Mouse (Mus musculus) embryonic facial prominence, embryonic 11.5 days (tissue): ENCODE data around the gene 9230102O04Rik. TPM values are rescaled to one million over a fixed set of nuclear protein-coding genes. Genes with fewer than 3 reads are reported as not detected.

Experiments
- ATAC-seq: fragments of 200-750 bp; cut with Nextera tagmentation; replicated peaks from 2 replicates; pipeline ENCODE4 v1.8.0; 2017; ENCODE audit warnings: low read depth; ENCODE audit not compliant: insufficient number of reproducible peaks, low FRiP score, low TSS enrichment
- DNase-seq: peaks from one replicate; pipeline ENCODE4 v3.0.0-alpha.2; 2015; ENCODE audit warnings: low spot score
- H3K27ac ChIP-seq: fragments of 300-500 bp; sonication (generic); replicated peaks from 2 replicates; pipeline ENCODE4 v1.5.1; 2014; ENCODE audit warnings: mild to moderate bottlenecking, low read depth, low read length, control low read depth
- H3K27me3 ChIP-seq: fragments of 300-500 bp; sonication (generic); 2 replicates; pipeline ENCODE4 v1.6.1; 2014; ENCODE audit warnings: mild to moderate bottlenecking, low read length, moderate library complexity, mixed read lengths; ENCODE audit not compliant: control insufficient read depth, insufficient read depth
- H3K36me3 ChIP-seq: fragments of 300-500 bp; sonication (generic); replicated peaks from 2 replicates; pipeline ENCODE4 v1.6.1; 2014; ENCODE audit warnings: low read depth, mild to moderate bottlenecking, low read length, moderate library complexity, mixed read lengths; ENCODE audit not compliant: control insufficient read depth, insufficient read depth
- H3K4me1 ChIP-seq: fragments of 300-500 bp; sonication (generic); 2 replicates; pipeline ENCODE4 v1.6.1; 2014; ENCODE audit warnings: low read length, mixed read lengths; ENCODE audit not compliant: control insufficient read depth, insufficient read depth
- H3K4me2 ChIP-seq: fragments of 300-500 bp; sonication (generic); 2 replicates; pipeline ENCODE4 v1.6.1; 2014; ENCODE audit warnings: low read depth, mild to moderate bottlenecking, control low read depth, low read length, moderate library complexity
- H3K4me3 ChIP-seq: fragments of 300-500 bp; sonication (generic); 2 replicates; pipeline ENCODE4 v1.5.1; 2014; ENCODE audit warnings: low read depth, low read length, control low read depth
- H3K9ac ChIP-seq: fragments of 300-500 bp; sonication (generic); replicated peaks from 2 replicates; pipeline ENCODE4 v1.6.1; 2014; ENCODE audit warnings: mild to moderate bottlenecking, control low read depth, low read length
- H3K9me3 ChIP-seq: fragments of 300-500 bp; sonication (generic); replicated peaks from 2 replicates; pipeline ENCODE4 v1.6.1; 2016; ENCODE audit warnings: mild to moderate bottlenecking, low read length, inconsistent platforms, mixed read lengths; ENCODE audit not compliant: control insufficient read depth
- WGBS: fragments of 180-500 bp; shearing (Covaris S2); extraction: QIAGEN DNeasy Blood & Tissue Kit; methylation state at CpG from one replicate; pipeline ENCODE4 v1.1.7; 2014; 5-methylcytosine and 5-hydroxymethylcytosine counted together
- polyA plus RNA-seq: library from polyadenylated mRNA; unstranded; fragments of >200 nt; fragmentation: Nextera tagmentation; extraction: Ambion mirVana; gene quantifications from 2 replicates; pipeline ENCODE4 v1.2.1, GENCODE M21; 2014

The 9230102O04Rik gene
- polyA plus RNA-seq, 1 experiment from 2014 or later = 1.2 TPM

DNA sequence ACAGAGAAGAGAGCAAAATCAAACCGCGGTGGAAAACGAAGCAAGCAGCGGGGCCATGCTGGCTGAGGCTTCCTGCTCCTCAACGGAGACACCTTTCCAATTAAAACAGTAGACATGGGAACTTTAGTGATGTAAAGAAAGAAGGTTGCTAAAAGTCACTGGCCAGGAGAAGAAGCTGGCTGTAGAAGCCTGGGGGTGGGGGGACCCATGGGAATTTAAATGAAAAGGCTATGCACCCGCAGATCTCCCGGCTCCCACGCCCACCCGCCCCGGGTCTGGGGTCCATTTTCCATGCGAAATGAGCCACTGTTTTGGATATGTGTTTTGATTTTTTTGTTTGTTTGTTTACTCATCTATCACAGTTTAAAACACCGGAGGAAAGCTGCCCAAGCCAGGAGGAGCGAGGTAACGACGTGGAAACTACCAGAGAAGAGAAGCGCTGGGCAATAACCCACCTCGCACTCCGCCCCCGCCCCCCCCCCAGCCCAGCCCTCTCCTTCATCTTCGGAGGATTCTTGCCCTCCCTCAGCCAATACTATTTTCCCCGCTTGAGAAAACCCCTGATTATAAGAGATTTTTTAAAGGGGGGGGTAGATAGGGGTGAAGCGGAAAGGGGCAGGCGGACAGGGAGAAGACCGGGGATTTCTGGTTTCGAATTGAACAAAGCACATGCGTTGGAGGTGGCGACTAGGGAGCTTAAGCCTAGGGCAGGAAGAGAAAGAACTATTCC is 5.4 kb downstream of the 9230102O04Rik start:
- DNase-seq = peak; percentile 36
- H3K27ac ChIP-seq = no peak overlapping the region
- no peaks in the 10 kb centered on the region for H3K9me3 ChIP-seq
- peak overlapping the region; percentile 34 for H3K4me3 ChIP-seq
- H3K4me2 ChIP-seq = peak overlapping the region; percentile 39
- ATAC-seq = no peak
- H3K4me1 ChIP-seq = peaks cover 8% of the 10 kb centered on the region
- peak overlapping the region; percentile 46; the same call in 1 of the 2 replicates for H3K9ac ChIP-seq
- peaks cover 34% of the 10 kb centered on the region for H3K27me3 ChIP-seq
- WGBS = 2% methylated on average over 24 of the region's 27 CpGs
- H3K36me3 ChIP-seq = no peaks in the 10 kb centered on the region

DNA sequence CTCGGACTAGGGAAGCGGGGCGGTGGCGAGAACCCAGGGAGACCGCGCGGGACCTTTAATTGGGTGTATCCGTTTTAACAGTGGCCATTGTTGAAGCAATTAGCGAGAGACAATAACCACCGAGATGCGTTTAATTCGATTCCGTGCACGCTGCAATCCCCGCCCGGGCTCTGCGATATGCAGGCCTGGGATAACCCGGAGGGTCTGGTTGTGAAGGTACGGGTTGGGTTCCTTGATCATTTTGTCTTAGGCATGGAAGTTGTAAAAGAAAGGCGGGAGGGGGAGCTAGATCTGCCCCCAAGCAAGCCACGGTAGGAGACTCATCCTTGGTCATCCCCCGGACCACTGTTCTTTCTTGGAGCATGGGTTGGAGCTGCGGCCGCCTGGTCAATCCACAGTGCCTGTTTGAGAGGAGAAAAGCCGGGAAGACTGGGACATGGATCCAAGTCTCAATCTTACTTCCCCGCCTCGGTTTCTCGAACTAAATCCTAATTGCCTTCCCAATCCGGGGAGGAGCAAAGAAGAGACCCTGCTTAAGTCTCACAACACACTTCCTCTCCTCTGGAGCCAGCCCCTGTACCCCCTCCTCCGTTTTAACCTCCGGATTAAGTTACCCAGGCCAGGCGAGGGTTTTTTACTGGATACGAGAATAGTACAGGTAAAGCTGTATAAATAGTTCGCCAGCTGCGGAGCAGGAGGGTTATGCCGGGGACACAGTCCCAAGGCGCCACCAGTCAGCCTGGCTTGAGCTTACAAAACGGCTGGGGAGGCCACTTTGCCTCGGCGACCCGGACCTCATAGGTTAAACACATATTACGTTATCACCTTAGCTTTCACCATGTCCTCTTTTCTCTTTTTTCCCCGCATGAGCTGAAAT is 6.2 kb downstream of the 9230102O04Rik start:
- Histone ChIP-seq H3K27ac (no peak overlapping the region; the same call in 1 of the 2 replicates), H3K4me1 (peaks cover 8% of the 10 kb centered on the region), H3K27me3 (peaks cover 32% of the 10 kb centered on the region), H3K9ac (peak overlapping the region; percentile 46), H3K9me3 (no peaks in the 10 kb centered on the region), H3K4me2 (peak overlapping the region; percentile 39), H3K4me3 (peak overlapping the region; percentile 34), H3K36me3 (no peaks in the 10 kb centered on the region)
- under 1% methylated on average over 43 of the region's 43 CpGs for WGBS
- DNase-seq (peak; percentile 61), ATAC-seq (no peak)

DNA sequence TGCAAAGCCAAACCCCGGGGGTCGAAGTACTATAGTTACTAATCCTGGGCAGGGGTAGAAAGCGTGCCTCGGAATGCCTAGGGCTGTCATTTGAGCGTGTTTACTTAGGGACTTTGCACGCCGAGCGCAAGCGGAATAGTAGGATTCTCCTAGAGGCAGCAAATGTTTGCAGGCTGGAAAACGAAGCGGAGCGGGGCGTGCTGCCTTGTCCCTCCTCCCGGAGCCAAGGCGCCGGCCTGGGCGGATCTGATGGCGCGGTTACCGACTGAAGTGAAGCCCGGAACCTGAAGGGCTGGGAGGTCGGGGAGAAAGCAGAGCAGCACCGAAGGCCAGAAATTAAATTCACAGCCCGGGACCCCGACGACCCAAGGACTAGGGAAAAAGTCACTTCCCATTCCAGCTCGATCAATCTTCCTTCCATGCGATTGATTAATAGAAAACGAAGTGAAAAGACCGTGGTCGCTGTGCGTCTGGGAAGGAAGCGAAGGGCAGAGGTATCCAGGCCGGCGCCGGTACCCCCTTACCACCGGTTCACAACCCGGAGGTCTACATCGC is 6.9 kb downstream of the 9230102O04Rik start:
- under 1% methylated on average over 39 of the region's 39 CpGs for WGBS
- H3K9me3 ChIP-seq = no peaks in the 10 kb centered on the region
- DNase-seq (peak; percentile 72), ATAC-seq (no peak)
- H3K27me3 ChIP-seq = peaks cover 27% of the 10 kb centered on the region
- H3K4me3 ChIP-seq = peak overlapping the region; percentile 34
- H3K4me1 ChIP-seq = peaks cover 8% of the 10 kb centered on the region
- H3K9ac ChIP-seq = peak overlapping the region; percentile 46
- H3K4me2 ChIP-seq = peak overlapping the region; percentile 39
- no peaks in the 10 kb centered on the region for H3K36me3 ChIP-seq
- no peak overlapping the region; the same call in 1 of the 2 replicates for H3K27ac ChIP-seq

DNA sequence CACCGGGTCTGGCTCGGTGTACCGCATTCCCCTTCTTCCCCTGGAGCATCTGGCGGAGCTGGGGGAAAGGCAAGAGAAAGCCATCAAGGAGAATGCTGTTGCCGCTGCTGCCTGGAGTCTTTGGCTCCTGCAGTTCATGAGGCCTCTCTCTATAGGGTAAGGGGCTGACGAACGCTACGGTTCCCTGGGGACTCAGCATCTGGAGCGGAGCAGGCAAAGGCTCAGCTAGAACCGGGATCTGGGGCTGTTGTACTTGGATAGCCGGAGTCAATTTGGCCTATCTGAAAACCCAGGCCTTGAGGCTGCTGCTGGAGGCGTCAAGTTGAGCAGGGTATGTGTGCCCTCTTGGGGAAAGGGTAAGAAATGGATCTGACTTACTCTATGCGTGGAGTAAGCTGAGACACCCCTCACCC is 7.7 kb downstream of the 9230102O04Rik start:
- H3K36me3 ChIP-seq = no peaks in the 10 kb centered on the region
- peaks cover 8% of the 10 kb centered on the region for H3K4me1 ChIP-seq
- no peaks in the 10 kb centered on the region for H3K9me3 ChIP-seq
- H3K27me3 ChIP-seq = peaks cover 22% of the 10 kb centered on the region
- ATAC-seq (peak; percentile 3; the same call in 1 of the 2 replicates), DNase-seq (peak; percentile 55)
- H3K9ac ChIP-seq = peak overlapping the region; percentile 52
- H3K27ac ChIP-seq = peak overlapping the region; percentile 63
- WGBS = under 1% methylated on average over 13 of the region's 13 CpGs
- peak overlapping the region; percentile 39 for H3K4me2 ChIP-seq
- H3K4me3 ChIP-seq = peak overlapping the region; percentile 28

DNA sequence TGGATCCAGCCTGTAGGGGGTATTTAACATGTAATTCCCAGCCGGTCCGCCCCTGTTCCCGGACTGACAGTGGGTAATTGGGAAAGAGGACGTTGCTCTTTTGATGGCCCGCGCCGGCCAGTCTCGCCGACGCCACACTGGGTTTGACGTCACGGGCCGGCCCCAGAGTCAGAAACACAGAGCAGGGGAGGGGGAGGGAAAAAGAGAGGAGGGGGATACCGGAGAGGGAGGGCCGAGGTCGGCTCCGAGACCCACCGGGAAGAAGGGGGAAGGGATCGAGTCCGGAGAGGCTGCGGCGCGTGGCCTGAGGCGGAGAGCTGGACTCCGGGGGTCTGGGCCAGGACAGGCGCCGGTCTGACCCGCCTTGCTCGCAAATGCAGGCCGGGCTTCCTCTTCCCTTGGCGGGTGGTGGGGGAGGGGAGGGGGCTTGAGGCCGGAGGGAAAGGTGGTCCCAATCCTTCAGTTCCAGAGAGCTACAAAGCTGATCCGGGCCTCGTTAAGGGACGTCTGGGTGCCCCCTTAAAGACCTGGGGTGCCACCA is 8.2 kb downstream of the 9230102O04Rik start, which contains the start of gene 4930412O13Rik:
Gene 4930412O13Rik, plus strand, starts transcription at position 202 of the 541 bp plus-strand sequence.
- Histone ChIP-seq H3K27me3 (peaks cover 22% of the 10 kb centered on the region), H3K4me1 (peaks cover 8% of the 10 kb centered on the region), H3K4me3 (peak within 1 kb of the TSS; percentile 34), H3K4me2 (peak within 1 kb of the TSS; percentile 39), H3K36me3 (no peaks in the 10 kb centered on the region), H3K27ac (peak within 1 kb of the TSS; percentile 63), H3K9me3 (no peaks in the 10 kb centered on the region), H3K9ac (peak within 1 kb of the TSS; percentile 52)
- DNase-seq (peak; percentile 74), ATAC-seq (0 out of 2 replicates have a peak, but pooled peaks have one; percentile 3)
- WGBS = under 1% methylated on average over 34 of the region's 35 CpGs

DNA sequence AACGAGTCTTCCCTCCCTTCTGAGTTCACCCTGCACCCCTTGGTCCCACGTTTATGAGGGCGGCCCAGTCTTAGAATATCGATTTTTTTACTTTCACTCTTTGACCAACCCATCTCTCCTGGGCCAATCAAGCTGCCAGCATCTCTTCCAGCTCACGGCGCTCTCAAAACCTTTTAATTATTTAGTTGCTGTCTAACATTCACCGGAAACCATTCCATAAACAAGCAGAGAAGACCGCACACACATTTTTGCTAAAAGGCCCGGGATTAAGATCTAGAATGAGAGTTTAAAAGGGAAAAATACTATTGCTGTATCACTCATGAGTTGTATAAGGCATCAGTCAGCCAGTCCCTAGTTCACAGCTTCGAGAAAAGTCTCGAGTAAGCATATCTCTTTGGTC is 9.1 kb downstream of the 9230102O04Rik start:
- no peak overlapping the region for H3K4me2 ChIP-seq
- H3K9me3 ChIP-seq = no peaks in the 10 kb centered on the region
- no peak overlapping the region for H3K9ac ChIP-seq
- H3K4me1 ChIP-seq = peaks cover 8% of the 10 kb centered on the region
- H3K27me3 ChIP-seq = peaks cover 15% of the 10 kb centered on the region
- no peak overlapping the region for H3K27ac ChIP-seq
- DNase-seq (peak; percentile 11), ATAC-seq (no peak)
- H3K36me3 ChIP-seq = no peaks in the 10 kb centered on the region
- no peak overlapping the region for H3K4me3 ChIP-seq
- WGBS = 2% methylated on average over 11 of the region's 11 CpGs

DNA sequence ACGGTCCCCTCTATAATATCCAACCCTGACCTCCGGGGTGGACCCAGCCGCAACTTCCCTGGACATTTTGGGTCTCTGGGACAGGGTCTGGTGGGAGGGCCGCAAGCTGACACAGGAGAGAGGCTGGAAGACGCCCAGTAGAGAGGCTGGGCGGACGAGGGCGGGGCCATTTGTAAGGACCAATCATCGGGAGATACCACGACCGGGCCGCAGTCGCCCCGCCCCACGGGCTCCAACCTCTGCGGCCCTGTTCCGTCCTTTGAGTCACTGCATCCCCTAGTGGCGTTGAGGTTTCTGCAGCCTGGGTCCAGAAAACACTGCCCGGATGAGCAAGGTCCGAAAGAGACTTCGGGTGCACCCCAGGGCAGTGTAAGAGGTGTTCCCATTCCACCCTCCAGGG is 9.8 kb downstream of the 9230102O04Rik start:
- Histone ChIP-seq H3K4me1 (peaks cover 8% of the 10 kb centered on the region), H3K4me3 (peak overlapping the region; percentile 38), H3K36me3 (no peaks in the 10 kb centered on the region), H3K27ac (no peak overlapping the region), H3K4me2 (peak overlapping the region; percentile 66), H3K9ac (peak overlapping the region; percentile 32; the same call in 1 of the 2 replicates), H3K9me3 (no peaks in the 10 kb centered on the region), H3K27me3 (peaks cover 9% of the 10 kb centered on the region)
- DNase-seq (peak; percentile 97), ATAC-seq (peak; percentile 90)
- whole genome bisulfite sequencing = 0% methylated on average over 21 of the region's 21 CpGs
